Mouse (Mus musculus): ENCODE measurements around the gene Mcemp1. TPM values are rescaled to one million over a fixed set of nuclear protein-coding genes. Genes with fewer than 3 reads are reported as not detected.

Mcemp1 gene
- polyA plus RNA-seq, 1 experiment = 0.53 TPM

DNA sequence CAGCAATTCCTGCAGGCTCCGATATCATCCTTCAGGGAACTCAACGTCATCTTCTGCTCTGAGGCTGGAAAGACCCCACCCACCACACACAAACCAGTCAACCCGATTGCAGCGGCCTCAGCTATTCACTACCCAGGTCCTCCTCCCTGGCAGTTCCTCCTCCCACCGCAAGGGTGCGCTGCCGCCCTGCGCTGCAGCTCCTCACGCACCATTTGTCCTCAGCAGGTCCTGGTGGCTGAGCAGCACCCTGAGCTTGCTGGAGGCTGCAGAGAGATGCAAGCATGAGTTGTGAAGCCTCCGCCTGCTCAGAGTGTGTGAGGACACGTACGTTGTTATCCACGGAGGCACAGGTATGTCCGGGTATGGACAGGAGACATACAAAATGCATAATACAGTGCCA is 53.0 kb downstream of the Mcemp1 start:
- DNase-seq = peak; percentile 68
- Histone ChIP-seq H3K36me3 (ENCODE audit: control insufficient read depth, insufficient read depth, low read length) (no peaks in the 10 kb centered on the region), H3K4me3 (ENCODE audit: insufficient read depth, low read depth, low read length) (no peak overlapping the region), H3K4me1 (ENCODE audit: control insufficient read depth, insufficient read depth, low read length) (no peaks in the 10 kb centered on the region), H3K27ac (ENCODE audit: insufficient read depth, low read depth, low read length) (no peak overlapping the region), H3K27me3 (replicated peaks; ENCODE audit: control insufficient read depth, insufficient read depth, low read length) (no peaks in the 10 kb centered on the region)
- peak; percentile 94 for TF ChIP-seq CTCF (conservative IDR thresholded peaks at IDR 0.05; ENCODE audit: insufficient read depth, insufficient read length, low read depth, low read length)
- TF ChIP-seq POLR2A (IDR thresholded peaks at IDR 0.05; ENCODE audit: low read depth, low read length) = no peak
- 18% methylated on average over 14 of the region's 14 CpGs for WGBS

Other genes with a start within 250 kb of the Mcemp1 start
- 15.1 and 15.5 TPM in 2 replicates for gene Pex11g, start 198.1 kb upstream of the Mcemp1 start, polyA plus RNA-seq (2012; rRNA removed)
- gene Tex45, start 194.9 kb upstream of the Mcemp1 start, polyA plus RNA-seq (2012; rRNA removed) = 0.05 and 0.11 TPM in 2 replicates
- gene Zfp358, start 172.6 kb upstream of the Mcemp1 start, polyA plus RNA-seq (2012; rRNA removed) = 43.2 and 58.6 TPM in 2 replicates
- 239 and 302 TPM in 2 replicates for gene Mcoln1, start 165.3 kb upstream of the Mcemp1 start, polyA plus RNA-seq (2012; rRNA removed)
- 53.3 and 70.7 TPM in 2 replicates for gene Pnpla6, start 150.4 kb upstream of the Mcemp1 start, polyA plus RNA-seq (2012; rRNA removed)
- 6.4 and 7.3 TPM in 2 replicates for gene C330021F23Rik, start 97.8 kb upstream of the Mcemp1 start, polyA plus RNA-seq (2012; rRNA removed)
- 44.1 and 47.6 TPM in 2 replicates for gene Camsap3, start 78.5 kb upstream of the Mcemp1 start, polyA plus RNA-seq (2012; rRNA removed)
- 44.8 and 46.2 TPM in 2 replicates for gene Xab2, start 44.4 kb upstream of the Mcemp1 start, polyA plus RNA-seq (2012; rRNA removed)
- 15.6 and 27.2 TPM in 2 replicates for gene Pet100, start 44.2 kb upstream of the Mcemp1 start, polyA plus RNA-seq (2012; rRNA removed)
- gene Pcp2, start 40.2 kb upstream of the Mcemp1 start, polyA plus RNA-seq (2012; rRNA removed) = not detected in 2 replicates
- gene Stxbp2, start 34.8 kb upstream of the Mcemp1 start, polyA plus RNA-seq (2012; rRNA removed) = 169 and 173 TPM in 2 replicates
- 47.2 and 76.9 TPM in 2 replicates for gene Retn, start 10.0 kb upstream of the Mcemp1 start, polyA plus RNA-seq (2012; rRNA removed)
- gene Fcor, start 6.6 kb downstream of the Mcemp1 start, polyA plus RNA-seq (2012; rRNA removed) = 15.1 and 15.5 TPM in 2 replicates
- gene Trappc5, start 10.5 kb downstream of the Mcemp1 start, polyA plus RNA-seq (2012; rRNA removed) = 30.5 and 30.8 TPM in 2 replicates
- 0.31 and 4.5 TPM in 2 replicates for gene Fcer2a, start 28.4 kb downstream of the Mcemp1 start, polyA plus RNA-seq (2012; rRNA removed)
- gene Clec4g, start 54.9 kb downstream of the Mcemp1 start, polyA plus RNA-seq (2012; rRNA removed) = 0.50 TPM in 1 of 2 replicates, not detected in the other
- 0.79 and 1.1 TPM in 2 replicates for gene Cd209a, start 83.2 kb downstream of the Mcemp1 start, polyA plus RNA-seq (2012; rRNA removed)
- 0.13 TPM in 1 of 2 replicates, not detected in the other for gene Cd209e, start 188.6 kb downstream of the Mcemp1 start, polyA plus RNA-seq (2012; rRNA removed)
- gene Cd209d, start 212.8 kb downstream of the Mcemp1 start, polyA plus RNA-seq (2012; rRNA removed) = 0.20 and 1.1 TPM in 2 replicates

All from kidney, adult 2 months (tissue).